Mouse (Mus musculus): ENCODE measurements around the gene Psmd12.

DNA sequence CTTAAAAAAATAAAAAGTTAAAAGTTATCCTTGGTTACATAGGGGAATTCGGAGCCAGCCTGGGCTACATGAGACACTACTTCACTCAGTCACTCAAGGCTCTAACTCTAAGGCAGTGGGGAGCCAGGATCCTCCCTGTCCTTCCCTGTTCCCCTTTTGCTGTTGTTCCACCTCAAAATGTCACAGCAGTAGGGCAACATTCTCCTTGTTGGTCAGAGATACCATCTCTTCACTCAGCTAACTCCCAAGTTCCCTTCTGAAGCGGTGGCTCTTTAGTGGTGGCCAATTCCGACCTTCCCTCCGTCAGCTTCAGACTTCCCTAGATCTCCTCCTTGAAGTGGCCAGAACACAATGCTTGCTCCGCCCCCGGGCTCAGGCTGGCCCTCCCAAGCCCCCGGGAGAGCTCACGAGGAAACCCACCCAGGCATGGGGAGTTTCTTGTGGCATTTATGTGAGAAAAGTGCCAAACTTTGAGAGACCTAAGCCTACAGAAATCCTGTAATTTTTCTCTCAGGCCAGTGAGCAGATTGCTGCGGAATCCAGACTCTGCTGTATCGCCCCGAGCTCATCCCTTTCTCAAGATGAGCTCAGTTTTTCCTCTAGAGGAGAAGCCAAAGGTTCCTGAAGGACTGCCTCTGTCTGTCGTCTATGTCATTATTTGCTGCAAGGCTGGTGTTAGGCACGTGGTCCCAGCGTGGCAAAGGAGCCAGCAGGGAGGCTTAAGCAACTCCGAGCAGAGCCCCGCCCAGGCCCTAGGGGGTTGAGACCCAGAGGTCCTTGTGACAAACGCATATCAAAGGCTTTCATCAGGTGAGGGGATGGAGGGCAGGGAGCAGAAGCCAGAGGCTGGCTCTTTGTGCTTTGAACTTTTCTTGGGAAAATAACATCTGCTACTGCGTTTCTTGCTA is 31.3 kb downstream of the Psmd12 start:
- no peak for TF ChIP-seq CTCF (IDR thresholded peaks at IDR 0.05; ENCODE audit: low read depth)
- no peak for TF ChIP-seq EP300 (IDR thresholded peaks at IDR 0.05; ENCODE audit: low read depth)
